Mouse (Mus musculus) spleen, adult 2 months (tissue): ENCODE data around the gene Nlrc5. TPM values are rescaled to one million over a fixed set of nuclear protein-coding genes. Genes with fewer than 3 reads are reported as not detected.

ENCODE experiments used
- DNase-seq, 2 experiments: peaks; one replicate each; pipeline versions ENCODE4 v3.0.0 to v3.0.0-alpha.2; 2012 to 2021; ENCODE audit warnings: low spot score in 2 of 2, low read depth in 1 of 2
- H3K27ac ChIP-seq: fragments of 200-500 bp; 2 replicates; pipeline ENCODE4 v1.5.1; 2012; ENCODE audit warnings: low read length, inconsistent platforms; ENCODE audit not compliant: insufficient read depth
- H3K27me3 ChIP-seq: fragments of 200-500 bp; 2 replicates; pipeline ENCODE4 v1.6.1; 2012; ENCODE audit warnings: mild to moderate bottlenecking, moderate library complexity, low read length, inconsistent platforms; ENCODE audit not compliant: control insufficient read depth, insufficient read depth
- H3K36me3 ChIP-seq: fragments of 200-500 bp; 2 replicates; pipeline ENCODE4 v1.6.1; 2012; ENCODE audit warnings: mild to moderate bottlenecking, low read length, inconsistent platforms; ENCODE audit not compliant: control insufficient read depth, insufficient read depth
- H3K4me1 ChIP-seq: fragments of 200-500 bp; 2 replicates; pipeline ENCODE4 v1.6.1; 2011; ENCODE audit warnings: inconsistent platforms; ENCODE audit not compliant: control insufficient read depth, insufficient read depth, insufficient read length
- H3K4me3 ChIP-seq: fragments of 200-500 bp; 2 replicates; pipeline ENCODE4 v1.5.1; 2011; ENCODE audit warnings: mild to moderate bottlenecking, inconsistent platforms; ENCODE audit not compliant: insufficient read depth, insufficient read length; ENCODE audit errors: extremely low read depth
- CTCF ChIP-seq: fragments of 200-500 bp; IDR thresholded peaks from 2 replicates; pipeline ENCODE4 v1.5.1; 2011; ENCODE audit warnings: mild to moderate bottlenecking, inconsistent platforms; ENCODE audit not compliant: insufficient read depth, insufficient read length, insufficient replicate concordance; ENCODE audit errors: extremely low read depth
- POLR2A ChIP-seq: fragments of 200-500 bp; IDR thresholded peaks from 2 replicates; pipeline ENCODE4 v1.6.1; 2011; ENCODE audit warnings: low read depth, low read length, inconsistent platforms
- WGBS: fragments of 180-500 bp; shearing (Covaris S2); methylation state at CpG from one replicate; pipeline ENCODE4 v1.1.7; 2018; 5-methylcytosine and 5-hydroxymethylcytosine counted together
- polyA plus RNA-seq: library from polyadenylated mRNA; depleted of rRNA; stranded (reverse); fragments of >200 nt; gene quantifications from 2 replicates; pipeline ENCODE4 v1.2.3, GENCODE M21; 2012

Gene Nlrc5
- polyA plus RNA-seq, 1 experiment = 47.3 TPM

GRCm38 (mm10) chr8:94537456-94537855 lies 103.3 kb downstream of the Nlrc5 start:
- no peaks in the 10 kb centered on the region for H3K36me3 ChIP-seq
- peaks cover 3% of the 10 kb centered on the region; the same call in 1 of the 2 replicates for H3K4me1 ChIP-seq
- TF ChIP-seq POLR2A (no peak), CTCF (no peak)
- peaks cover 10% of the 10 kb centered on the region for H3K27me3 ChIP-seq
- WGBS = 69% methylated on average over 2 of the region's 2 CpGs
- H3K27ac ChIP-seq = no peak overlapping the region
- H3K4me3 ChIP-seq = no peak overlapping the region
- no peak for DNase-seq

- DNase-seq = no peak
- no peak for TF ChIP-seq POLR2A
- no peak for TF ChIP-seq CTCF
- H3K36me3 ChIP-seq = no peaks in the 10 kb centered on the region
- no peak overlapping the region for H3K27ac ChIP-seq
- no peak overlapping the region for H3K4me3 ChIP-seq
- WGBS = 86% methylated on average over 2 of the region's 2 CpGs
- H3K27me3 ChIP-seq = no peaks in the 10 kb centered on the region
- H3K4me1 ChIP-seq = peaks cover 3% of the 10 kb centered on the region; the same call in 1 of the 2 replicates
Observed at GRCm38 (mm10) chr8:94540025-94540424, 105.9 kb downstream of the Nlrc5 start.

- TF ChIP-seq CTCF (no peak), POLR2A (no peak)
- Histone ChIP-seq H3K4me1 (peaks cover 3% of the 10 kb centered on the region; the same call in 1 of the 2 replicates), H3K4me3 (no peak overlapping the region), H3K27ac (no peak overlapping the region), H3K36me3 (no peaks in the 10 kb centered on the region), H3K27me3 (no peaks in the 10 kb centered on the region)
- WGBS = 22% methylated on average over 18 of the region's 18 CpGs
- DNase-seq = no peak
Observed at GRCm38 (mm10) chr8:94540889-94541795, 107.0 kb downstream of the Nlrc5 start.

- Histone ChIP-seq H3K4me3 (no peak overlapping the region), H3K27ac (no peak overlapping the region), H3K27me3 (no peaks in the 10 kb centered on the region), H3K36me3 (no peaks in the 10 kb centered on the region), H3K4me1 (peaks cover 3% of the 10 kb centered on the region; the same call in 1 of the 2 replicates)
- DNase-seq = no peak
- no peak for TF ChIP-seq CTCF
- TF ChIP-seq POLR2A = no peak
- 84% methylated on average over 8 of the region's 8 CpGs for WGBS
Observed at GRCm38 (mm10) chr8:94543981-94544380, 109.8 kb downstream of the Nlrc5 start.

GRCm38 (mm10) chr8:94549041-94549440 lies 114.9 kb downstream of the Nlrc5 start:
- H3K27me3 ChIP-seq = no peaks in the 10 kb centered on the region
- TF ChIP-seq POLR2A (no peak), CTCF (no peak)
- peaks cover 12% of the 10 kb centered on the region; the same call in 1 of the 2 replicates for H3K4me1 ChIP-seq
- H3K36me3 ChIP-seq = no peaks in the 10 kb centered on the region
- H3K27ac ChIP-seq = no peak overlapping the region
- WGBS = 63% methylated on average over 5 of the region's 5 CpGs
- no peak for DNase-seq
- H3K4me3 ChIP-seq = no peak overlapping the region

GRCm38 (mm10) chr8:94549482-94549881 lies 115.3 kb downstream of the Nlrc5 start:
- TF ChIP-seq CTCF = no peak
- TF ChIP-seq POLR2A = no peak
- WGBS = 19% methylated on average over 5 of the region's 5 CpGs
- peaks cover 12% of the 10 kb centered on the region; the same call in 1 of the 2 replicates for H3K4me1 ChIP-seq
- H3K4me3 ChIP-seq = no peak overlapping the region
- no peak for DNase-seq
- no peaks in the 10 kb centered on the region for H3K36me3 ChIP-seq
- H3K27ac ChIP-seq = peak overlapping the region; percentile 25; the same call in 1 of the 2 replicates
- H3K27me3 ChIP-seq = no peaks in the 10 kb centered on the region

GRCm38 (mm10) chr8:94549998-94550397 lies 115.8 kb downstream of the Nlrc5 start:
- Histone ChIP-seq H3K4me1 (peaks cover 12% of the 10 kb centered on the region; the same call in 1 of the 2 replicates), H3K4me3 (no peak overlapping the region), H3K27ac (no peak overlapping the region; the same call in 1 of the 2 replicates), H3K36me3 (no peaks in the 10 kb centered on the region), H3K27me3 (no peaks in the 10 kb centered on the region)
- no peak for TF ChIP-seq POLR2A
- TF ChIP-seq CTCF = no peak
- WGBS = 79% methylated on average over 5 of the region's 5 CpGs
- no peak for DNase-seq
